Mouse (Mus musculus) limb, embryonic 13.5 days (tissue): ENCODE measurements around the gene Amacr. TPM values are rescaled to one million over a fixed set of nuclear protein-coding genes. Genes with fewer than 3 reads are reported as not detected.

Source experiments
- ATAC-seq: fragments of 200-750 bp; cut with Nextera tagmentation; 2 replicates; pipeline ENCODE4 v1.8.0; 2017; ENCODE audit warnings: low read depth, moderate number of reproducible peaks, moderate TSS enrichment; ENCODE audit not compliant: low FRiP score
- H3K27ac ChIP-seq: fragments of 300-500 bp; sonication (generic); 2 replicates; pipeline ENCODE4 v1.5.1; 2015; ENCODE audit warnings: inconsistent platforms, mild to moderate bottlenecking, moderate library complexity
- H3K27me3 ChIP-seq: fragments of 300-500 bp; sonication (generic); 2 replicates; pipeline ENCODE4 v1.6.1; 2015; ENCODE audit warnings: mild to moderate bottlenecking, inconsistent platforms
- H3K36me3 ChIP-seq: fragments of 300-500 bp; sonication (generic); 2 replicates; pipeline ENCODE4 v1.6.1; 2015; ENCODE audit warnings: inconsistent platforms, mild to moderate bottlenecking, moderate library complexity
- H3K4me1 ChIP-seq: fragments of 300-500 bp; sonication (generic); 2 replicates; pipeline ENCODE4 v1.6.1; 2015; ENCODE audit warnings: inconsistent platforms
- H3K4me2 ChIP-seq: fragments of 300-500 bp; sonication (generic); replicated peaks from 2 replicates; pipeline ENCODE4 v1.6.1; 2015; ENCODE audit warnings: inconsistent platforms, mild to moderate bottlenecking, moderate library complexity
- H3K4me3 ChIP-seq: fragments of 300-500 bp; sonication (generic); 2 replicates; pipeline ENCODE4 v1.5.1; 2015; ENCODE audit warnings: moderate library complexity, mild to moderate bottlenecking, inconsistent platforms
- H3K9ac ChIP-seq: fragments of 300-500 bp; sonication (generic); 2 replicates; pipeline ENCODE4 v1.6.1; 2015; ENCODE audit warnings: mild to moderate bottlenecking, inconsistent platforms
- H3K9me3 ChIP-seq: fragments of 300-500 bp; sonication (generic); 2 replicates; pipeline ENCODE4 v1.6.1; 2016; ENCODE audit warnings: inconsistent platforms
- WGBS: fragments of 180-500 bp; shearing (Covaris S2); methylation state at CpG from one replicate; pipeline ENCODE4 v1.1.7; 2015; 5-methylcytosine and 5-hydroxymethylcytosine counted together
- polyA plus RNA-seq: library from polyadenylated mRNA; unstranded; fragments of >200 nt; fragmentation: Nextera tagmentation; extraction: Ambion mirVana; gene quantifications from 2 replicates; pipeline ENCODE4 v1.2.1, GENCODE M21; 2015

Gene Amacr
- polyA plus RNA-seq, 1 experiment from 2014 or later = 21.3 TPM

DNA sequence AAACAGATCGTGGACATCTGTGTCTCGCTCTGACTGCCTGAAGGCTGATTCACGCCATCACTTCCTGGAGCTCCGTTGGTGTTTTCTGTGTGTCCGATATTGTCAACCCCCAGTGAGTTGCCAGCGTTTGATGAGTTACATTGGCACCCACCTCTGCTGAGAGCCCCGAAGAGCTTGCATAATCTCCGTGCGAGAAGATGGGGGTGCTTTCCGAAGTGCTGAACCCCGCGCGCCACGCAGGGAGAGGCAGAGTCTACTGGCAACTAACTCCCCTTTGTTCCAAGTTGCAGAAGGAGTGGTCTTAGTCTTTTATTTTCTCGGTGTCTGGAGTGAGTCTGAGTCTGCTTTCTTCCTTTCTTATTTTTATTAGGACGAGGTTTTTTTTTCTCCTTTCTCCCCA is 56.2 kb downstream of the Amacr start, which contains the start of gene Rxfp3:
TSS of gene Rxfp3 (minus strand) at position 281 of the 400 bp plus-strand sequence.
- Histone ChIP-seq H3K27ac (no peak within 1 kb of the TSS), H3K4me1 (peaks cover 28% of the 10 kb centered on the region), H3K4me3 (peak within 1 kb of the TSS; percentile 46), H3K9ac (peak within 1 kb of the TSS; percentile 54), H3K36me3 (no peaks in the 10 kb centered on the region), H3K4me2 (peak within 1 kb of the TSS; percentile 76), H3K9me3 (no peaks in the 10 kb centered on the region), H3K27me3 (peaks cover 56% of the 10 kb centered on the region)
- no peak for ATAC-seq
- WGBS = 5% methylated on average over 16 of the region's 16 CpGs

DNA sequence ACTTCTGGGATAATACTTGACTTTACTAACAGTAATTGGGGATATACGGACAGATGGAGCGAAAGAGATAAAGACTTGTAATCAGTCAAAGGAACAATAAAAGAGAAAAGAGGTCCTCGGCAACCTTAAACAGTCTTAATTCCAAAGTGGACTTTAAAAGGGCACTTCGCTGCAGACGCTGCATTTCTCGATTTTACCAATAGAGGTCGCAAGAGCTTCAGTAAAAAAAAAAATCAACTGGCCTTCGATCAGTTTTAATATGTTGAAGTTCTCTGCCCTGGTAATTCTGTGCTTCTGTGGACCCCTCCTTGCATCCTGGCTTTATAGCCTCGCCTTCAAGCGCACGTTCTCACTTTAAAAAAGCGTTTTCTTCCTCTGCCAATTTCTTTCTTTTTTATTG is 56.9 kb downstream of the Amacr start:
- H3K4me2 ChIP-seq = peak overlapping the region; percentile 25; the same call in 1 of the 2 replicates
- no peak overlapping the region for H3K9ac ChIP-seq
- no peak overlapping the region for H3K4me3 ChIP-seq
- H3K9me3 ChIP-seq = no peaks in the 10 kb centered on the region
- no peaks in the 10 kb centered on the region for H3K36me3 ChIP-seq
- 2% methylated on average over 12 of the region's 12 CpGs for WGBS
- H3K27me3 ChIP-seq = peaks cover 49% of the 10 kb centered on the region
- ATAC-seq = no peak
- no peak overlapping the region for H3K27ac ChIP-seq
- peaks cover 28% of the 10 kb centered on the region for H3K4me1 ChIP-seq

DNA sequence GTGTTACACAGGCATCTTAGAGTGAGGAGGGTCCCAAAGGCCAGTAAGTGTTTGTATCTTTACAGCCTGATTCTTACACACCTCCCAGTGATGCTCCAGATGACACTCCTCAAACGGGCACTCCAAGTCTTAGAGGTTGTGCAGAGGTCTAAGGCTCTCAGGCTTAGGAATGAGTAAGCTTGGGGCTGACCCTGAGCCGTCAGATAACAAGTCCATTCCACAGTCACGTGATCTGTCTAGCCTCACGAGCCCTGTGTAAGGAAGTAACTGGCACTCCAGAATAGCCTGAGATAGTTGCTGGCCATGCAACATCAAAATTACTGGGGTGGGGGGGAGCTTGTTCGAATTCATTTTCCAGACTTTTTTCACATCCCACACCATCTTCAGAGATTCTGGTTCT is 58.5 kb downstream of the Amacr start:
- WGBS = 58% methylated on average over 5 of the region's 5 CpGs
- no peak overlapping the region for H3K4me3 ChIP-seq
- ATAC-seq = no peak
- peaks cover 28% of the 10 kb centered on the region for H3K4me1 ChIP-seq
- no peak overlapping the region for H3K27ac ChIP-seq
- peaks cover 34% of the 10 kb centered on the region for H3K27me3 ChIP-seq
- H3K36me3 ChIP-seq = no peaks in the 10 kb centered on the region
- H3K4me2 ChIP-seq = no peak overlapping the region
- H3K9me3 ChIP-seq = no peaks in the 10 kb centered on the region
- no peak overlapping the region for H3K9ac ChIP-seq

- Histone ChIP-seq H3K9ac (no peak overlapping the region), H3K4me2 (no peak overlapping the region), H3K27me3 (peaks cover 22% of the 10 kb centered on the region), H3K9me3 (no peaks in the 10 kb centered on the region), H3K4me3 (no peak overlapping the region), H3K4me1 (peaks cover 22% of the 10 kb centered on the region), H3K36me3 (no peaks in the 10 kb centered on the region), H3K27ac (no peak overlapping the region)
- no peak for ATAC-seq
- WGBS = 85% methylated on average over 2 of the region's 2 CpGs
Observed at GRCm38 (mm10) chr15:11041229-11041628, 59.7 kb downstream of the Amacr start.

GRCm38 (mm10) chr15:11042828-11043227 is 61.3 kb downstream of the Amacr start:
- no peak overlapping the region for H3K9ac ChIP-seq
- no peak overlapping the region for H3K4me2 ChIP-seq
- no peak overlapping the region for H3K27ac ChIP-seq
- ATAC-seq = no peak
- H3K36me3 ChIP-seq = no peaks in the 10 kb centered on the region
- no peaks in the 10 kb centered on the region for H3K9me3 ChIP-seq
- 87% methylated on average over 5 of the region's 5 CpGs for WGBS
- peaks cover 6% of the 10 kb centered on the region for H3K27me3 ChIP-seq
- H3K4me3 ChIP-seq = no peak overlapping the region
- peaks cover 6% of the 10 kb centered on the region; the same call in 1 of the 2 replicates for H3K4me1 ChIP-seq

Other genes with a start within 250 kb of the Amacr start
- gene C1qtnf3, start 29.4 kb upstream of the Amacr start, polyA plus RNA-seq = 37.8 and 44.4 TPM in 2 replicates
- gene Slc45a2, start 19.0 kb downstream of the Amacr start, polyA plus RNA-seq = 0.23 and 0.38 TPM in 2 replicates
- gene Rxfp3, start 56.2 kb downstream of the Amacr start, polyA plus RNA-seq = 1.1 and 1.4 TPM in 2 replicates
- gene Adamts12, start 83.0 kb downstream of the Amacr start, polyA plus RNA-seq = 4.8 and 4.9 TPM in 2 replicates